Mouse (Mus musculus): ENCODE measurements around the gene Btn1a1. TPM values are rescaled to one million over a fixed set of nuclear protein-coding genes. Genes with fewer than 3 reads are reported as not detected.
A peak's percentile ranks its signal among the peaks of the same experiment; 100 is the strongest.

Btn1a1 gene
- polyA plus RNA-seq, 1 experiment from 2014 or later: not detected

GRCm38 (mm10) chr13:23428166-23428993 is 37.3 kb downstream of the Btn1a1 start:
- WGBS: 59% methylated on average over 16 of the region's 16 CpGs
- H3K9me3 ChIP-seq (replicated peaks): no peaks in the 10 kb centered on the region
- no peak overlapping the region for H3K4me2 ChIP-seq
- no peak overlapping the region for H3K27ac ChIP-seq (replicated peaks)
- no peaks in the 10 kb centered on the region for H3K36me3 ChIP-seq
- peaks cover 25% of the 10 kb centered on the region for H3K4me1 ChIP-seq
- no peak for ATAC-seq (ENCODE audit: low FRiP score)
- H3K27me3 ChIP-seq (replicated peaks): no peaks in the 10 kb centered on the region
- H3K4me3 ChIP-seq (replicated peaks): no peak overlapping the region
- H3K9ac ChIP-seq (replicated peaks): no peak overlapping the region

- H3K9me3 ChIP-seq (replicated peaks): no peaks in the 10 kb centered on the region
- no peak overlapping the region for H3K9ac ChIP-seq (replicated peaks)
- no peaks in the 10 kb centered on the region; the same call in 1 of the 2 replicates for H3K36me3 ChIP-seq
- H3K27me3 ChIP-seq (replicated peaks): no peaks in the 10 kb centered on the region
- no peak overlapping the region for H3K4me3 ChIP-seq (replicated peaks)
- no peak overlapping the region for H3K4me2 ChIP-seq
- no peak overlapping the region for H3K27ac ChIP-seq (replicated peaks)
- no peak for ATAC-seq (ENCODE audit: low FRiP score)
- H3K4me1 ChIP-seq: peaks cover 30% of the 10 kb centered on the region
- 71% methylated on average over 10 of the region's 10 CpGs for WGBS
Measured at GRCm38 (mm10) chr13:23427401-23427910, 38.2 kb downstream of the Btn1a1 start.

GRCm38 (mm10) chr13:23426922-23427321 is 38.8 kb downstream of the Btn1a1 start:
- Histone ChIP-seq H3K27ac (replicated peaks) (no peak overlapping the region), H3K4me3 (replicated peaks) (no peak overlapping the region), H3K27me3 (replicated peaks) (no peaks in the 10 kb centered on the region), H3K36me3 (peaks cover 4% of the 10 kb centered on the region), H3K9ac (replicated peaks) (no peak overlapping the region), H3K4me2 (no peak overlapping the region), H3K4me1 (peaks cover 36% of the 10 kb centered on the region), H3K9me3 (replicated peaks) (no peaks in the 10 kb centered on the region)
- no peak for ATAC-seq (ENCODE audit: low FRiP score)
- 15% methylated on average over 14 of the region's 14 CpGs for WGBS

GRCm38 (mm10) chr13:23426335-23426734 is 39.4 kb downstream of the Btn1a1 start:
- H3K9me3 ChIP-seq (replicated peaks): no peaks in the 10 kb centered on the region

GRCm38 (mm10) chr13:23425505-23425904 is 40.2 kb downstream of the Btn1a1 start:
- peak overlapping the region; percentile 83 for H3K4me2 ChIP-seq
- WGBS: 3% methylated on average over 9 of the region's 9 CpGs
- peaks cover 18% of the 10 kb centered on the region for H3K36me3 ChIP-seq
- peaks cover 45% of the 10 kb centered on the region for H3K4me1 ChIP-seq
- H3K4me3 ChIP-seq (replicated peaks): no peak overlapping the region; the same call in 1 of the 2 replicates
- H3K9ac ChIP-seq (replicated peaks): no peak overlapping the region
- no peaks in the 10 kb centered on the region for H3K9me3 ChIP-seq (replicated peaks)
- no peak overlapping the region for H3K27ac ChIP-seq (replicated peaks)
- no peaks in the 10 kb centered on the region for H3K27me3 ChIP-seq (replicated peaks)
- ATAC-seq (ENCODE audit: low FRiP score): no peak

More at GRCm38 (mm10) chr13:23426335-23426734, 39.4 kb downstream of the Btn1a1 start:
- no peak overlapping the region for H3K27ac ChIP-seq (replicated peaks)
- H3K4me3 ChIP-seq (replicated peaks): no peak overlapping the region
- H3K9ac ChIP-seq (replicated peaks): no peak overlapping the region
- peaks cover 10% of the 10 kb centered on the region for H3K36me3 ChIP-seq
- no peak overlapping the region for H3K4me2 ChIP-seq
- no peaks in the 10 kb centered on the region for H3K27me3 ChIP-seq (replicated peaks)
- H3K4me1 ChIP-seq: peaks cover 40% of the 10 kb centered on the region
- ATAC-seq (ENCODE audit: low FRiP score): no peak
- WGBS: 9% methylated on average over 8 of the region's 8 CpGs

GRCm38 (mm10) chr13:23424494-23425325 is 41.0 kb downstream of the Btn1a1 start:
- peak overlapping the region; percentile 54; the same call in 1 of the 2 replicates for H3K27ac ChIP-seq (replicated peaks)
- no peaks in the 10 kb centered on the region for H3K27me3 ChIP-seq (replicated peaks)
- peak overlapping the region; percentile 72 for H3K4me3 ChIP-seq (replicated peaks)
- WGBS: 2% methylated on average over 25 of the region's 25 CpGs
- H3K9me3 ChIP-seq (replicated peaks): no peaks in the 10 kb centered on the region
- peak; percentile 85 for ATAC-seq (ENCODE audit: low FRiP score)
- H3K36me3 ChIP-seq: peaks cover 26% of the 10 kb centered on the region
- H3K4me1 ChIP-seq: peaks cover 39% of the 10 kb centered on the region
- H3K4me2 ChIP-seq: peak overlapping the region; percentile 83
- peak overlapping the region; percentile 42; the same call in 1 of the 2 replicates for H3K9ac ChIP-seq (replicated peaks)

- under 1% methylated on average over 7 of the region's 7 CpGs for WGBS
- Histone ChIP-seq H3K9ac (replicated peaks) (peak overlapping the region; percentile 64), H3K27me3 (replicated peaks) (no peaks in the 10 kb centered on the region), H3K4me2 (peak overlapping the region; percentile 83), H3K27ac (replicated peaks) (peak overlapping the region; percentile 79), H3K4me1 (peaks cover 37% of the 10 kb centered on the region), H3K36me3 (peaks cover 31% of the 10 kb centered on the region), H3K9me3 (replicated peaks) (no peaks in the 10 kb centered on the region), H3K4me3 (replicated peaks) (peak overlapping the region; percentile 72)
- ATAC-seq (ENCODE audit: low FRiP score): no peak
Measured at GRCm38 (mm10) chr13:23424052-23424380, 41.7 kb downstream of the Btn1a1 start.

GRCm38 (mm10) chr13:23423286-23424051 is 42.2 kb downstream of the Btn1a1 start, which contains the start of gene Abt1:
TSS of gene Abt1 (minus strand) at chr13:23423866.
- Histone ChIP-seq H3K4me1 (peaks cover 37% of the 10 kb centered on the region), H3K27ac (replicated peaks) (peak within 1 kb of the TSS; percentile 79), H3K4me2 (peak within 1 kb of the TSS; percentile 83), H3K9me3 (replicated peaks) (no peaks in the 10 kb centered on the region), H3K9ac (replicated peaks) (peak within 1 kb of the TSS; percentile 64), H3K4me3 (replicated peaks) (peak within 1 kb of the TSS; percentile 72), H3K27me3 (replicated peaks) (no peaks in the 10 kb centered on the region), H3K36me3 (peaks cover 34% of the 10 kb centered on the region)
- 1% methylated on average over 48 of the region's 48 CpGs for WGBS
- peak; percentile 90 for ATAC-seq (ENCODE audit: low FRiP score)

GRCm38 (mm10) chr13:23422351-23422750 is 43.4 kb downstream of the Btn1a1 start:
- Histone ChIP-seq H3K9ac (replicated peaks) (no peak overlapping the region), H3K4me2 (peak overlapping the region; percentile 83), H3K36me3 (peaks cover 34% of the 10 kb centered on the region), H3K4me3 (replicated peaks) (peak overlapping the region; percentile 72; the same call in 1 of the 2 replicates), H3K9me3 (replicated peaks) (no peaks in the 10 kb centered on the region), H3K4me1 (peaks cover 37% of the 10 kb centered on the region), H3K27me3 (replicated peaks) (no peaks in the 10 kb centered on the region), H3K27ac (replicated peaks) (no peak overlapping the region)
- no peak for ATAC-seq (ENCODE audit: low FRiP score)
- 97% methylated on average over 16 of the region's 16 CpGs for WGBS

GRCm38 (mm10) chr13:23412630-23413521 is 52.8 kb downstream of the Btn1a1 start:
- H3K4me2 ChIP-seq: peak overlapping the region; percentile 67
- peaks cover 16% of the 10 kb centered on the region for H3K4me1 ChIP-seq
- H3K9ac ChIP-seq (replicated peaks): peak overlapping the region; percentile 41
- 2% methylated on average over 28 of the region's 28 CpGs for WGBS
- peak overlapping the region; percentile 46 for H3K4me3 ChIP-seq (replicated peaks)
- H3K9me3 ChIP-seq (replicated peaks): no peaks in the 10 kb centered on the region
- peak; percentile 91 for ATAC-seq (ENCODE audit: low FRiP score)
- H3K27ac ChIP-seq (replicated peaks): no peak overlapping the region; the same call in 1 of the 2 replicates
- peaks cover 25% of the 10 kb centered on the region for H3K27me3 ChIP-seq (replicated peaks)
- peaks cover 5% of the 10 kb centered on the region for H3K36me3 ChIP-seq

All from neural tube, embryonic 15.5 days (tissue).